Mouse (Mus musculus) MEL (cell line): Measurements from ENCODE around the gene Tent5b.

Source experiments
- CHD2 ChIP-seq: IDR thresholded peaks from 2 replicates; pipeline ENCODE4 v1.6.1; 2011; ENCODE audit warnings: low read length, improper control_type of control experiment
- CTCF ChIP-seq, 3 experiments: IDR thresholded peaks in 2 of 3; conservative IDR thresholded peaks in 1 of 3; 2 replicates each; pipeline ENCODE4 v1.5.1; 2011 to 2012; ENCODE audit warnings: low read length in 3 of 3, low read depth in 2 of 3, mild to moderate bottlenecking in 2 of 3, improper control_type of control experiment in 1 of 3, inconsistent platforms in 1 of 3, mixed read lengths in 1 of 3, moderate library complexity in 1 of 3; ENCODE audit not compliant: control insufficient read depth in 1 of 3, insufficient read depth in 1 of 3, poor library complexity in 1 of 3, severe bottlenecking in 1 of 3
- MAFK ChIP-seq: IDR thresholded peaks from 2 replicates; pipeline ENCODE4 v1.6.1; 2011; ENCODE audit warnings: low read depth, mild to moderate bottlenecking, low read length, improper control_type of control experiment, borderline replicate concordance
- MAX ChIP-seq: IDR thresholded peaks from 2 replicates; pipeline ENCODE4 v1.6.1; 2011; ENCODE audit warnings: low read length, improper control_type of control experiment
- POLR2A ChIP-seq, 2 experiments: IDR thresholded peaks; 2 replicates each; pipeline ENCODE4 v1.6.1; 2011 to 2012; ENCODE audit warnings: low read length in 2 of 2, mild to moderate bottlenecking in 2 of 2, control low read depth in 1 of 2, improper control_type of control experiment in 1 of 2, low read depth in 1 of 2, moderate library complexity in 1 of 2; ENCODE audit not compliant: control insufficient read depth in 1 of 2, insufficient read depth in 1 of 2, poor library complexity in 1 of 2
- POLR2AphosphoS2 ChIP-seq: IDR thresholded peaks from 2 replicates; pipeline ENCODE4 v1.6.1; 2011; ENCODE audit warnings: low read length, improper control_type of control experiment

GRCm38 (mm10) chr4:133532777-133533176, 52.8 kb downstream of the Tent5b start:
- TF ChIP-seq CHD2 (no peak), MAFK (no peak), POLR2A (IDR thresholded peaks at IDR 0.05; ENCODE audit: control insufficient read depth in 1 of 2, insufficient read depth in 1 of 2, low read depth in 1 of 2, low read length in 2 of 2, poor library complexity in 1 of 2) (no peak), POLR2AphosphoS2 (no peak), MAX (no peak), CTCF (IDR thresholded peaks at IDR 0.05 in 2 of 3, conservative IDR thresholded peaks at IDR 0.05 in 1 of 3; ENCODE audit: control insufficient read depth in 1 of 3, insufficient read depth in 1 of 3, low read depth in 2 of 3, low read length in 3 of 3, poor library complexity in 1 of 3, severe bottlenecking in 1 of 3) (peak in 1 of 3 experiments; percentile 7; a peak in 1 of 6 replicates)
